Mouse (Mus musculus): ENCODE results near the gene Fads6.

GRCm38 (mm10) chr11:115287386-115287785 is 10.1 kb downstream of the Fads6 start:
- TF ChIP-seq FLI1 (IDR thresholded peaks at IDR 0.05; ENCODE audit: low read length): no peak
- no peak for TF ChIP-seq GATA1 (IDR thresholded peaks at IDR 0.05; ENCODE audit: borderline replicate concordance, low read length)

Measured in megakaryocyte, embryonic 14.5 days (primary cell).